Mouse (Mus musculus) neural tube, embryonic 14.5 days (tissue): ENCODE data around the gene Zcwpw1. TPM values are rescaled to one million over a fixed set of nuclear protein-coding genes. Genes with fewer than 3 reads are reported as not detected.
"Not testable (repeated sequence)": the region's sequence is repeated elsewhere in the genome, so short reads cannot be mapped to it uniquely, and the experiment has no call there.

Experiments
- ATAC-seq: fragments of 200-750 bp; cut with Nextera tagmentation; 2 replicates; pipeline ENCODE4 v1.8.0; 2017; ENCODE audit warnings: low read depth, mild to moderate bottlenecking, moderate TSS enrichment, moderate library complexity
- H3K27ac ChIP-seq: fragments of 300-500 bp; sonication (generic); 2 replicates; pipeline ENCODE4 v1.5.1; 2014; ENCODE audit warnings: low read depth, mild to moderate bottlenecking, control low read depth, low read length, moderate library complexity, mixed read lengths
- H3K27me3 ChIP-seq: fragments of 300-500 bp; sonication (generic); 2 replicates; pipeline ENCODE4 v1.6.1; 2014; ENCODE audit warnings: low read length; ENCODE audit not compliant: control insufficient read depth, insufficient read depth
- H3K36me3 ChIP-seq: fragments of 300-500 bp; sonication (generic); 2 replicates; pipeline ENCODE4 v1.6.1; 2014; ENCODE audit warnings: low read length, mixed read lengths; ENCODE audit not compliant: control insufficient read depth, insufficient read depth
- H3K4me1 ChIP-seq: fragments of 300-500 bp; sonication (generic); 2 replicates; pipeline ENCODE4 v1.6.1; 2014; ENCODE audit warnings: low read length; ENCODE audit not compliant: control insufficient read depth, insufficient read depth
- H3K4me2 ChIP-seq: fragments of 300-500 bp; sonication (generic); 2 replicates; pipeline ENCODE4 v1.6.1; 2014; ENCODE audit warnings: mild to moderate bottlenecking, low read depth, low read length, control low read depth
- H3K4me3 ChIP-seq: fragments of 300-500 bp; sonication (generic); 2 replicates; pipeline ENCODE4 v1.5.1; 2014; ENCODE audit warnings: low read depth, low read length, control low read depth, mixed read lengths
- H3K9ac ChIP-seq: fragments of 300-500 bp; sonication (generic); replicated peaks from 2 replicates; pipeline ENCODE4 v1.6.1; 2014; ENCODE audit warnings: low read depth, mild to moderate bottlenecking, control low read depth, low read length, mixed read lengths
- H3K9me3 ChIP-seq: fragments of 300-500 bp; sonication (generic); 2 replicates; pipeline ENCODE4 v1.6.1; 2016; ENCODE audit warnings: low read length; ENCODE audit not compliant: control insufficient read depth
- WGBS: fragments of 180-500 bp; shearing (Covaris S2); extraction: QIAGEN DNeasy Blood & Tissue Kit; methylation state at CpG from one replicate; pipeline ENCODE4 v1.1.7; 2014; 5-methylcytosine and 5-hydroxymethylcytosine counted together
- polyA plus RNA-seq: library from polyadenylated mRNA; unstranded; fragments of >200 nt; fragmentation: Nextera tagmentation; extraction: Ambion mirVana; gene quantifications from 2 replicates; pipeline ENCODE4 v1.2.1, GENCODE M21; 2014

Gene Zcwpw1
- polyA plus RNA-seq, 1 experiment from 2014 or later: 11.2 TPM

GRCm38 (mm10) chr5:137868600-137868999 is 81.0 kb downstream of the Zcwpw1 start:
- 79% methylated on average over 2 of the region's 2 CpGs for WGBS
- H3K27ac ChIP-seq, H3K36me3 ChIP-seq, H3K4me2 ChIP-seq, ATAC-seq, H3K9ac ChIP-seq, H3K27me3 ChIP-seq, H3K9me3 ChIP-seq, H3K4me3 ChIP-seq, H3K4me1 ChIP-seq: not testable (repeated sequence)

GRCm38 (mm10) chr5:137871644-137872380 is 84.2 kb downstream of the Zcwpw1 start, which contains the start of gene Pilrb2:
Gene Pilrb2, minus strand, starts transcription at chr5:137871815.
- H3K9me3 ChIP-seq, H3K4me1 ChIP-seq, H3K27ac ChIP-seq, H3K4me2 ChIP-seq, H3K27me3 ChIP-seq, H3K36me3 ChIP-seq, ATAC-seq, H3K4me3 ChIP-seq, H3K9ac ChIP-seq: not testable (repeated sequence)
- 74% methylated on average over 2 of the region's 3 CpGs for WGBS

Other genes with a start within 250 kb of the Zcwpw1 start
- 206 and 236 TPM in 2 replicates for gene Actl6b, start 234.3 kb upstream of the Zcwpw1 start, polyA plus RNA-seq
- 4.9 and 5.8 TPM in 2 replicates for gene Tfr2, start 218.0 kb upstream of the Zcwpw1 start, polyA plus RNA-seq
- 80.5 and 90.7 TPM in 2 replicates for gene Mospd3, start 186.7 kb upstream of the Zcwpw1 start, polyA plus RNA-seq
- gene Pcolce, start 174.0 kb upstream of the Zcwpw1 start, polyA plus RNA-seq: 2.4 and 59.1 TPM in 2 replicates
- gene Fbxo24, start 158.8 kb upstream of the Zcwpw1 start, polyA plus RNA-seq: 0.19 TPM in 1 of 2 replicates, not detected in the other
- gene Lrch4, start 158.7 kb upstream of the Zcwpw1 start, polyA plus RNA-seq: 16.0 and 18.4 TPM in 2 replicates
- 6.5 and 7.9 TPM in 2 replicates for gene Gm20605, start 158.6 kb upstream of the Zcwpw1 start, polyA plus RNA-seq
- 5.7 and 5.9 TPM in 2 replicates for gene Sap25, start 146.5 kb upstream of the Zcwpw1 start, polyA plus RNA-seq
- gene Irs3, start 142.1 kb upstream of the Zcwpw1 start, polyA plus RNA-seq: 0.31 TPM in 1 of 2 replicates, not detected in the other
- 11.3 and 12.9 TPM in 2 replicates for gene Agfg2, start 103.1 kb upstream of the Zcwpw1 start, polyA plus RNA-seq
- 13.6 and 22.3 TPM in 2 replicates for gene Nyap1, start 46.2 kb upstream of the Zcwpw1 start, polyA plus RNA-seq
- 80.1 and 85.1 TPM in 2 replicates for gene Tsc22d4, start 42.1 kb upstream of the Zcwpw1 start, polyA plus RNA-seq
- 37.8 and 43.7 TPM in 2 replicates for gene Ppp1r35, start 8.9 kb upstream of the Zcwpw1 start, polyA plus RNA-seq
- 13.1 and 17.0 TPM in 2 replicates for gene Mepce, start 143 bp upstream of the Zcwpw1 start, polyA plus RNA-seq
- not detected in 2 replicates for gene Pilra, start 48.5 kb downstream of the Zcwpw1 start, polyA plus RNA-seq
- not detected in 2 replicates for gene Pilrb1, start 70.3 kb downstream of the Zcwpw1 start, polyA plus RNA-seq
- not detected in 2 replicates for gene Pilrb2, start 84.0 kb downstream of the Zcwpw1 start, polyA plus RNA-seq
- not detected in 2 replicates for gene Cyp3a13, start 133.8 kb downstream of the Zcwpw1 start, polyA plus RNA-seq
- gene Gjc3, start 175.3 kb downstream of the Zcwpw1 start, polyA plus RNA-seq: 0.31 and 0.70 TPM in 2 replicates
- gene Azgp1, start 193.7 kb downstream of the Zcwpw1 start, polyA plus RNA-seq: not detected in 2 replicates
- not detected in 2 replicates for gene Smok3a, start 233.5 kb downstream of the Zcwpw1 start, polyA plus RNA-seq
- not detected in 2 replicates for gene Smok3b, start 233.6 kb downstream of the Zcwpw1 start, polyA plus RNA-seq